ENCODE assay signal across 15 mouse cellular contexts in genomic region chr3:27985344-27985743, GRCm38 (mm10). TPM values are rescaled to one million over a fixed set of nuclear protein-coding genes. Genes with fewer than 3 reads are reported as not detected.
A peak's percentile ranks its signal among the peaks of the same experiment; 100 is the strongest.
DNase-seq lines count a peak whose midpoint lies in the region; ATAC-seq and TF ChIP-seq lines count a peak whose summit lies in the region.
"Had no signal": no experiment of that assay in that cellular context is flagged by ENCODE, and none has a peak within 500 bp of the region (broad histone marks: within the 10 kb centered on the region; RNA-seq: fewer than 3 reads in every experiment).

No protein-coding gene starts in this region.

- no peak overlapping the region for H3K9ac ChIP-seq in heart, postnatal 0 days (replicated peaks; ENCODE audit: low read depth, low read length)
- no peak overlapping the region for H3K9ac ChIP-seq in liver, embryonic 15.5 days
- no peak overlapping the region for H3K9ac ChIP-seq in liver, embryonic 11.5 days (ENCODE audit: low read depth, low read length)
- no peak overlapping the region for H3K9ac ChIP-seq in intestine, embryonic 16.5 days (ENCODE audit: low read depth, low read length)
- no peak overlapping the region for H3K9ac ChIP-seq in neural tube, embryonic 13.5 days
- H3K9ac ChIP-seq: kidney, embryonic 15.5 days; limb, embryonic 12.5 days had no signal

- no peak for TF ChIP-seq CTCF in heart, postnatal 0 days (IDR thresholded peaks at IDR 0.05; ENCODE audit: low read depth)

- H3K4me1 ChIP-seq in heart, postnatal 0 days (ENCODE audit: control insufficient read depth, insufficient read depth), result peaks cover 21% of the 10 kb centered on the region
- H3K4me1 ChIP-seq in liver, embryonic 15.5 days (replicated peaks), result no peaks in the 10 kb centered on the region; the same call in 1 of the 2 replicates
- peaks cover 5% of the 10 kb centered on the region; the same call in 1 of the 2 replicates for H3K4me1 ChIP-seq in liver, embryonic 11.5 days (replicated peaks; ENCODE audit: control insufficient read depth, insufficient read depth, low read length)
- H3K4me1 ChIP-seq in intestine, embryonic 16.5 days (ENCODE audit: control insufficient read depth, insufficient read depth, low read length), result peaks cover 24% of the 10 kb centered on the region
- H3K4me1 ChIP-seq in neural tube, embryonic 13.5 days (replicated peaks), result peaks cover 31% of the 10 kb centered on the region

- DNase-seq in heart, postnatal 0 days (ENCODE audit: low spot score), result no peak
- no peak for DNase-seq in heart, adult 11 months
- DNase-seq in liver, embryonic 11.5 days (ENCODE audit: low spot score), result no peak
- DNase-seq in embryo, embryonic 10 days (ENCODE audit: low spot score), result no peak
- DNase-seq: cerebellum, adult 2 months; embryo, embryonic 11 days; heart, postnatal 10 days had no signal

- peak overlapping the region; percentile 51; the same call in 1 of the 2 replicates for H3K4me3 ChIP-seq in heart, postnatal 0 days (ENCODE audit: low read depth, low read length)
- H3K4me3 ChIP-seq in liver, embryonic 15.5 days (replicated peaks), result no peak overlapping the region
- no peak overlapping the region for H3K4me3 ChIP-seq in liver, embryonic 11.5 days (ENCODE audit: low read depth, low read length)
- peak overlapping the region; percentile 49 for H3K4me3 ChIP-seq in intestine, embryonic 16.5 days (ENCODE audit: low read length)
- peak overlapping the region; percentile 28 for H3K4me3 ChIP-seq in neural tube, embryonic 13.5 days
- H3K4me3 ChIP-seq: limb, embryonic 12.5 days had no signal

- no peaks in the 10 kb centered on the region for H3K27me3 ChIP-seq in heart, postnatal 0 days (ENCODE audit: control insufficient read depth, insufficient read depth, low read length)
- no peaks in the 10 kb centered on the region for H3K27me3 ChIP-seq in liver, embryonic 15.5 days
- H3K27me3 ChIP-seq in liver, embryonic 11.5 days (replicated peaks; ENCODE audit: control insufficient read depth, insufficient read depth, low read length), result no peaks in the 10 kb centered on the region
- H3K27me3 ChIP-seq in intestine, embryonic 16.5 days (replicated peaks; ENCODE audit: control insufficient read depth, insufficient read depth, low read length), result no peaks in the 10 kb centered on the region
- H3K27me3 ChIP-seq in neural tube, embryonic 13.5 days, result no peaks in the 10 kb centered on the region
- H3K27me3 ChIP-seq: CH12.LX; kidney, embryonic 15.5 days; limb, embryonic 12.5 days; Patski had no signal

- no peak for TF ChIP-seq EP300 in heart, postnatal 0 days (IDR thresholded peaks at IDR 0.05; ENCODE audit: low read depth)

- peak overlapping the region; percentile 65; the same call in 1 of the 2 replicates for H3K4me2 ChIP-seq in heart, postnatal 0 days (ENCODE audit: low read depth, low read length)
- 0 out of 2 replicates have a peak overlapping the region, but pooled peaks have one; percentile 10 for H3K4me2 ChIP-seq in liver, embryonic 15.5 days
- H3K4me2 ChIP-seq in liver, embryonic 11.5 days, result no peak overlapping the region
- H3K4me2 ChIP-seq in intestine, embryonic 16.5 days (ENCODE audit: low read depth, low read length), result 0 out of 2 replicates have a peak overlapping the region, but pooled peaks have one; percentile 54
- H3K4me2 ChIP-seq in neural tube, embryonic 13.5 days, result peak overlapping the region; percentile 47

- no peaks in the 10 kb centered on the region for H3K9me3 ChIP-seq in heart, postnatal 0 days (replicated peaks; ENCODE audit: control insufficient read depth, low read length)
- H3K9me3 ChIP-seq in liver, embryonic 15.5 days (replicated peaks), result no peaks in the 10 kb centered on the region
- no peaks in the 10 kb centered on the region for H3K9me3 ChIP-seq in liver, embryonic 11.5 days (ENCODE audit: control insufficient read depth, low read length)
- no peaks in the 10 kb centered on the region for H3K9me3 ChIP-seq in intestine, embryonic 16.5 days (ENCODE audit: control insufficient read depth, low read length)
- no peaks in the 10 kb centered on the region for H3K9me3 ChIP-seq in neural tube, embryonic 13.5 days
- H3K9me3 ChIP-seq: kidney, embryonic 15.5 days; limb, embryonic 12.5 days had no signal

- no peaks in the 10 kb centered on the region for H3K36me3 ChIP-seq in heart, postnatal 0 days (replicated peaks; ENCODE audit: control insufficient read depth, insufficient read depth, low read length)
- no peaks in the 10 kb centered on the region for H3K36me3 ChIP-seq in liver, embryonic 15.5 days (replicated peaks)
- H3K36me3 ChIP-seq in liver, embryonic 11.5 days (ENCODE audit: control insufficient read depth, insufficient read depth, low read length), result no peaks in the 10 kb centered on the region
- no peaks in the 10 kb centered on the region for H3K36me3 ChIP-seq in intestine, embryonic 16.5 days (ENCODE audit: control insufficient read depth, insufficient read depth, low read length)
- H3K36me3 ChIP-seq in neural tube, embryonic 13.5 days, result no peaks in the 10 kb centered on the region
- H3K36me3 ChIP-seq: kidney, embryonic 15.5 days; limb, embryonic 12.5 days had no signal

- WGBS in heart, postnatal 0 days, result 90% methylated on average over 5 of the region's 5 CpGs
- 81% methylated on average over 5 of the region's 5 CpGs for WGBS in liver, embryonic 15.5 days (ENCODE audit: insufficient replicate concordance)
- 94% methylated on average over 5 of the region's 5 CpGs for WGBS in liver, embryonic 11.5 days
- WGBS in intestine, embryonic 16.5 days, result 82% methylated on average over 5 of the region's 5 CpGs
- 92% methylated on average over 5 of the region's 5 CpGs for WGBS in neural tube, embryonic 13.5 days

- H3K27ac ChIP-seq in heart, postnatal 0 days (ENCODE audit: low read depth), result no peak overlapping the region
- H3K27ac ChIP-seq in liver, embryonic 15.5 days (replicated peaks), result no peak overlapping the region
- H3K27ac ChIP-seq in liver, embryonic 11.5 days (ENCODE audit: low read depth, low read length), result no peak overlapping the region
- peak overlapping the region; percentile 61 for H3K27ac ChIP-seq in intestine, embryonic 16.5 days (ENCODE audit: low read length)
- H3K27ac ChIP-seq in neural tube, embryonic 13.5 days (replicated peaks), result no peak overlapping the region
- H3K27ac ChIP-seq: kidney, embryonic 15.5 days; limb, embryonic 12.5 days; macrophage had no signal

- ATAC-seq in heart, postnatal 0 days (ENCODE audit: insufficient read depth, low read depth), result no peak
- no peak for ATAC-seq in liver, embryonic 15.5 days (ENCODE audit: insufficient read depth)
- no peak for ATAC-seq in liver, embryonic 11.5 days (replicated peaks; ENCODE audit: low FRiP score)
- ATAC-seq in intestine, embryonic 16.5 days, result peak; percentile 78
- ATAC-seq in neural tube, embryonic 13.5 days (ENCODE audit: low read depth), result no peak
- ATAC-seq: Patski had no signal

RNA-seq across cellular contexts. Expression of gene Pld1, which starts 46.8 kb away (rescaled TPM):
- 7.6 and 16.7 TPM in 2 replicates for total RNA-seq in heart, postnatal 0 days (2014; rRNA removed; ENCODE audit: low replicate concordance)
- 5.0 and 5.7 TPM in 2 replicates for polyA plus RNA-seq in heart, postnatal 0 days (2015; fragmentation: Nextera tagmentation; extraction: Ambion mirVana)
- polyA plus RNA-seq in liver, embryonic 15.5 days (2015; fragmentation: Nextera tagmentation; extraction: Ambion mirVana), result 4.7 and 5.6 TPM in 2 replicates
- 3.5 and 4.9 TPM in 2 replicates for polyA plus RNA-seq in liver, embryonic 11.5 days (2014; fragmentation: Nextera tagmentation; extraction: Ambion mirVana)
- 22.3 and 25.9 TPM in 2 replicates for polyA plus RNA-seq in intestine, embryonic 16.5 days (2015; fragmentation: Nextera tagmentation; extraction: Ambion mirVana)
- 4.5 and 5.6 TPM in 2 replicates for polyA plus RNA-seq in neural tube, embryonic 13.5 days (2015; fragmentation: Nextera tagmentation; extraction: Ambion mirVana)
- total RNA-seq: CH12.LX had no signal

Comparison
In these comparisons a context has a peak if more than half of its experiments do, and no peak if none do; other contexts are left out.
1. H3K4me3 ChIP-seq: peak in heart, postnatal 0 days (single experiment), intestine, embryonic 16.5 days (single experiment) and neural tube, embryonic 13.5 days (single experiment); none in liver, embryonic 15.5 days (single experiment) and liver, embryonic 11.5 days (single experiment).